Mouse (Mus musculus) adipocyte (in vitro differentiated cells): ENCODE measurements around the gene R3hdm1.

Experiments
- DNase-seq: peaks from one replicate; pipeline ENCODE4 v3.0.0-alpha.2; 2016; ENCODE audit warnings: low spot score

The R3hdm1 gene

GRCm38 (mm10) chr1:128102641-128103461 lies at the start of gene R3hdm1, which contains the start of gene Zranb3:
TSS of gene R3hdm1 (plus strand) at chr1:128103301.
TSS of gene Zranb3 (minus strand) at chr1:128103047.
- peak; percentile 99 for DNase-seq

- DNase-seq = no peak
Observed at GRCm38 (mm10) chr1:128057269-128057668, 45.8 kb upstream of the R3hdm1 start.

GRCm38 (mm10) chr1:128058625-128059024 lies 44.5 kb upstream of the R3hdm1 start:
- DNase-seq = no peak

GRCm38 (mm10) chr1:128060655-128061344 lies 42.3 kb upstream of the R3hdm1 start:
- no peak for DNase-seq

- no peak for DNase-seq
Observed at GRCm38 (mm10) chr1:128061401-128061800, 41.7 kb upstream of the R3hdm1 start.

GRCm38 (mm10) chr1:128062167-128062566 lies 40.9 kb upstream of the R3hdm1 start:
- no peak for DNase-seq

GRCm38 (mm10) chr1:128064716-128065115 lies 38.4 kb upstream of the R3hdm1 start:
- no peak for DNase-seq

GRCm38 (mm10) chr1:128068945-128069397 lies 34.1 kb upstream of the R3hdm1 start:
- DNase-seq = peak; percentile 81

GRCm38 (mm10) chr1:128070003-128070402 lies 33.1 kb upstream of the R3hdm1 start:
- no peak for DNase-seq

- DNase-seq = no peak
Observed at GRCm38 (mm10) chr1:128073051-128073450, 30.1 kb upstream of the R3hdm1 start.

GRCm38 (mm10) chr1:128076791-128077479 lies 26.2 kb upstream of the R3hdm1 start:
- DNase-seq = no peak

GRCm38 (mm10) chr1:128077788-128078187 lies 25.3 kb upstream of the R3hdm1 start:
- no peak for DNase-seq

GRCm38 (mm10) chr1:128078646-128079045 lies 24.5 kb upstream of the R3hdm1 start:
- no peak for DNase-seq

- DNase-seq = peak; percentile 46
Observed at GRCm38 (mm10) chr1:128080936-128081696, 22.0 kb upstream of the R3hdm1 start.

- no peak for DNase-seq
Observed at GRCm38 (mm10) chr1:128081873-128082272, 21.2 kb upstream of the R3hdm1 start.

GRCm38 (mm10) chr1:128082800-128083199 lies 20.3 kb upstream of the R3hdm1 start:
- no peak for DNase-seq

- DNase-seq = no peak
Observed at GRCm38 (mm10) chr1:128094686-128095085, 8.4 kb upstream of the R3hdm1 start.

- DNase-seq = no peak
Observed at GRCm38 (mm10) chr1:128098309-128098708, 4.8 kb upstream of the R3hdm1 start.

GRCm38 (mm10) chr1:128102251-128102640 lies 855 bp upstream of the R3hdm1 start:
- DNase-seq = no peak

- no peak for DNase-seq
Observed at GRCm38 (mm10) chr1:128103520-128104088, 503 bp downstream of the R3hdm1 start.

- no peak for DNase-seq
Observed at GRCm38 (mm10) chr1:128120913-128121627, 18.0 kb downstream of the R3hdm1 start.
